Mouse (Mus musculus): ENCODE results near the gene Mthfd1.

Mthfd1 gene

DNA sequence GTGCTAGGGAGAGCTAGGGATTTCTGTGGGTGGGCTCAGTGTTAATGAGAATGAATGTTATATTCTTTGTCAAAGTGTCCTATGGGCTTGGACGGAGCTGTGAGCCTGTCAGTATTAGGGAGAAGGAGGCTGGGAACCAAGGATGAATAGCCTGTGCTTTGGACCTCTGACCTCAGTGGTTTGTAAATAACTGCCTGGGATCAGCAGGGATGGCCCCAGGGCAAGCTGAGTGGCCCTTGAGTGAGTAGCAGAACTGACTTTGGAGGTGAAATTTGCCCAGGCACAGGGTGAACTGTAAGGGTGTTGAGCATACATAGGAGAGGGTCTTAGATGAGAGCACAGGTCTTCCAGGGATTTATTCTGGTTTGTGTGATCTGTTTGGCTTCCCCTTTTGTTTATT is 8.8 kb downstream of the Mthfd1 start:
- DNase-seq (ENCODE audit: low read depth, low spot score), result no peak

DNA sequence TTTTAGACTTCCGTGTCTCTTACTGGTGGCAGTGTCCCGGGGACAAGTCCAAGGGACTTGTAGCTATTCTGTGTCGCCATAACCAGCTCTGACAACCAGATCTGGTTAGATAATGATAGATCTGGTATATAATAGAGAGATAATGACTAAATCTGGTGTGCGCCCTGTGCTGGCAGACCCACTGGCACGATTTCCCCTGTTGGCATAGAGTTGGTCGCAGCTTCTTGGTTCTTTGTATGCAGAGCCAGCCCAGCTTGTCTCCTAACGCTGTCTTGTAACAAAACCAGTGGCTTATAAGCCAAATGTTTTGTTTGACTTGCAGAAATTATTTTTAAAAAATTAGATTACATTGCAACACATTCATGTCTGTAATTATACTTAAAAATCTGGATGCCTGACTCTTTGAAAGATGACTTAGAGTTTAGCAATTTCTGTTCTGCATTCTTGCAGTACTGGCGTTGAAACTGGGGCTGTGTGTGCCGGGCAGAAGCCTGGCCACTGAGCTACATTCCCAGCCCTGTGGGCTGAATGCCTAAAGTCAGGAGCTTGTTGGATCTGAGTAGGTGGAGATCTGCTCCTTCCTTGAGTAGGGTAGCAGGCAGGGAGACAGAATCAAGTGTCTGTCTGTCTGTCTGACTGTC is 9.3 kb downstream of the Mthfd1 start:
- peak; percentile 78 for DNase-seq (ENCODE audit: low read depth, low spot score)

DNA sequence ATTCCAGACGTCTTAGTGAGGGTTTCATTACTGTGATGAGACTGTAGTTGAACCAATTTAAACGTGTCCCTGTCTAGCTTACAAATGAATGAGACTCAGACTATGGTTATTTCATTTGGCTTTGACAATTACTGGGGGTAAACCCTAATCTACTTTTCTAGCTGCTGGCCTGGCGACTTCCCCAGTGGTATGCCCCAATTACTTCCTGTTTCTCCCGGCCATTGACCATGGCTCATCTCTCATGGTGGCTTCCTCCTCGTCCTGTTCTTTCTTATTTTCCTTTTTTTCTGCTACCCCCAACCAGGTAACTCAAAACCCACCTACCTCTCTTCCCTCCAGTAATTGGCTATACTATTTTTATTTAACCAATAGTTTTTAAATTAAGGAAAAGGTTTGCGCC is 9.9 kb downstream of the Mthfd1 start:
- no peak for DNase-seq (ENCODE audit: low read depth, low spot score)

DNA sequence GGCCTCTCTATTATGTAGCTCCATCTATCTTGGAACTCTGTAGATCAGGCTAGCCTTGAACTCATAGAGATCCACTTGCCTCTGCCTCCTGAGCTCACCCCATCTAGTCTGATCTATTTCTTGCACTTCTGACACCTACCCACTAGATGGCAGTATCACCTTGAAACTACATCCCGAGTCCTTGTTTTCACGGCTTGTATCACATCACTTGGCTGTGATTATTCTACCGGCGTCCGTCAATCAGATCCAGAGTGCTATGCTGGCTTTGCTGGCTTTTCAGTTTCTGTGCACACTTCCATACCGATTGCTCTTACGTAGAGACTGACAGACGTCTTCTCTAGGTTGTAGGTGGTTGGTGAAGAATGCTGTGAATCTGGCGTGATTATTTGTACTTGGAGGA is 11.8 kb downstream of the Mthfd1 start:
- DNase-seq (ENCODE audit: low read depth, low spot score), result peak; percentile 85

DNA sequence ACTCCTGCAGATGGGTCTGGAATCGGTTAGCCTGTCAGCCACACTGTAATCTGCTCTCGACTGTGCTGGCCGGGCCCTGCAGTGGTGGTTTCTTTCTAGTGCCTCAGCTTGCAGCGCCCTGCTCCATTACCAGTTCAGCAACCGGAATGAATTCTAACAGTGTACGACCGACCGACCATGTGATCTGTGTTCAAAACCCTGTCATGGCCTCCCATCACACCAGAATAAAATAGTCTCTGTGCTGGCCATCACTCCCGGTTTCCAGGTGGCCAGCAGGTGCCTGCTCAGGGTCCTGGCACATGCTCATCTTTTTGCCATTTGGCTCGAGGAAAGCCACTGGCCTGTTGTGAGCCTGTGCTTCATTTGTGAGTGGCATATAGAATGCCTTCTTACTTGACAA is 13.6 kb downstream of the Mthfd1 start:
- DNase-seq (ENCODE audit: low read depth, low spot score), result peak; percentile 88

DNA sequence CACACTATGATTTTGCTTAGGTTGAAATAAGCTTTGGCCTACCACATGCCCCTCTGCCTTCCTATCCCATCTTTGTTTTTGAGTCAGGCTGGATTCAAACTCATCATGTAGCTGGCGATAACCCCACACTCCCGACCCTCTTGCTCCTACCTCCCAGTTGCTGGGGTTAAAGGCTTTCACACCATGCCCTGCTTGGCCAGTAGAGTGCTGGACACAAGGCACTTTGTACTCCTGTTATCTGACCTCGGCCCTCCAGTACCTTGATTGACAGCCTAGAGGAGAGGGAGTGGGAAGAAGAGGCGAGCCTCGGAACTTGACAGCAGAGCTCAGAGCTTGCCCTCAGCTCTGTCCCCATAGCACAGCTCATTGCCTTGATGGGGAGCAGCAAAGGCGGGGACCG is 14.1 kb downstream of the Mthfd1 start:
- DNase-seq (ENCODE audit: low read depth, low spot score), result no peak

DNA sequence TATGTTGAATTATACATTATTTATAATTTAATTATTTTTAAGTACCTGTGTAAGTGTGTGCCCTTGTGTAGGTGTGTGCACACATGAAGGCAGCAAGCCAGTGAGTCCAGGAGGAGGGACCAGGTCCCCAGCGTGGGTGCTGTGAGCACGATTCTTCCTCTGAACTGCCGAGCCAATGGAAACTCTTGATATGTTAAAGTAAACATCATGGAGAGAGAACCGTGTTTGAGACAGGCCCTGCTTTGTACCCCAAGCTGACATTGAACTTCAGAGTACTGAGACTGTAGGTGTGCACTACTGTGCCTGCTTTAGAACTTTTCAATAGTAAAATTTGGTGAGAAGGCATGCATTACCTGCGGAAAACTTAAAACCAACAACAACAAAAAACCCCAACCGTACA is 16.4 kb downstream of the Mthfd1 start:
- no peak for DNase-seq (ENCODE audit: low read depth, low spot score)

DNA sequence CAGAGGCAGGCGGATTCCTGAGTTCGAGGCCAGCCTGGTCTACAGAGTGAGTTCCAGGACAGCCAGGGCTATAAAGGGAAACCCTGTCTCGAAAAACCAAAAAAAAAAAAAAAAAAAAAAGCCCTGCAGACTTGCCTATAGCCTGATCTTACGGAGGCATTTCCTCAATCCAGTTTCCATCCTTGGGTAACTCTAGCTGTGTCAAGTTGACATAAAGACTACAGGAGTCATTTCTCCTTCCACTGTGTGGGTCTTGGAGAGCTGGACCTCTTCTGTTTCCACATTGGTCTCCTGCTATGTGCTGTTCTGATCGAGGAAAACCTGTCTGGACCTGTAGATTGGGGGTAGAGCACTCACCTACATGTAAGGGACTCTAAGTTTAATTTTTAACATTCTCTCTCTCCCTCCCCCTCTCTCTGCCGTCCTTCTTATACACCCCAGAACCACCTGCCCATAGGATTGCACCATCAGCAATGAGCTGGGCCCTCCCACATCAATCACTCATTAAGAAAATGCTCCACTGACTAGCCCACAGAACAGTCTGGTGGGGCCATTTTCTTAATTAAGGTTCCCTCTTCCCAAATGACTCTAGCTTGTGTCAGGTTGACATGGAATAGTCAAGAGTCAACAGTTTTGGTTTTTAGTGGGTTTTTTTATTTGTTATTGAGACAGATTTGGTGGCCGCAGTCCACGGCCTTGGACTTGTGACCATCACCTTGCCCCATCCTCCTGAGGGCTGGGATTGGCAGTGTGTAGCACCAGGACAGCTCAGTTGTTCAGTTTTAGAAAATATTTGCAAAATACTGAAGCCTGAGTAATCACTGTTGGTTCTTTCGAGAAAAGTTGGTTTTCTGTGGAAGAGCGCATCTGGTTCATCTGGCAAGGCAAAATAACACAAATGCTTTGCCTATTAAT is 17.8 kb downstream of the Mthfd1 start:
- peak; percentile 39 for DNase-seq (ENCODE audit: low read depth, low spot score)

DNA sequence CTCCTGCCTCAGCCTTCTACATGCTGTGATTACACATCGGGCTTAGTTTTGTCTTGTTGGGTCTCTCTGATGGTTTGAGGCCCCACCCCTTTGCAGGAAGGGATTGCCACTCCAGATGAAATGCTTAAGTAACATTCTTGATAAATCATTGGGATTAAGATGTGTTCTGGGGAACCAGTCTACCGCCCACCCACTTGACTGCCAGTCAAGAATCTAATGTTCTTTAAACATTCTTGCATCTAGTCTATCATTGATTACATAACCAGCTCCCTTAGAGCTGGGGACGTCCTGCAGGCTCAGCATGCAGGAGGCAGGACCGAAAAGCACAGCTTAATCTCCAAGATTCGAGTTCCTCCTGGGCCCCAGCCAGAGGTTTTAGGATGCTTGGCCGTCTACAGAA is 23.1 kb downstream of the Mthfd1 start:
- DNase-seq (ENCODE audit: low read depth, low spot score), result peak; percentile 36

DNA sequence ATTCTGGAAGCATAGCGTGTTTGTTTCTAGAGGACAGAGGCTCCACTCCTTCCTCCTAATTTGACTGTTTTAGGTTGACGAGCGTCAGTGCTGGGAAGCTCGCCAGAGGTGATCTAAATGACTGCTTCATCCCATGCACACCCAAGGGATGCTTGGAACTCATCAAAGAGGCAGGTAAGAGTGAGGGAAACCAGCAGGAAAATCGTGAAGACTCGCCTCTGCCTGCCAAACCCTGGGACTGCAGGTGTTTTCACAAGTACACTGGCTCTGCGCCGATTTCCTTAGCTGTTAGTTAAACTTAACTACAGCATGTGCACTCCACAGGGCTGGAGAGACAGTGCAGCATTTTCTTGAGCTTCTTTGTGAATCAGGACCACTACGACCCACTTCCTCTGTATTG is 25.5 kb downstream of the Mthfd1 start:
- DNase-seq (ENCODE audit: low read depth, low spot score), result peak; percentile 80

DNA sequence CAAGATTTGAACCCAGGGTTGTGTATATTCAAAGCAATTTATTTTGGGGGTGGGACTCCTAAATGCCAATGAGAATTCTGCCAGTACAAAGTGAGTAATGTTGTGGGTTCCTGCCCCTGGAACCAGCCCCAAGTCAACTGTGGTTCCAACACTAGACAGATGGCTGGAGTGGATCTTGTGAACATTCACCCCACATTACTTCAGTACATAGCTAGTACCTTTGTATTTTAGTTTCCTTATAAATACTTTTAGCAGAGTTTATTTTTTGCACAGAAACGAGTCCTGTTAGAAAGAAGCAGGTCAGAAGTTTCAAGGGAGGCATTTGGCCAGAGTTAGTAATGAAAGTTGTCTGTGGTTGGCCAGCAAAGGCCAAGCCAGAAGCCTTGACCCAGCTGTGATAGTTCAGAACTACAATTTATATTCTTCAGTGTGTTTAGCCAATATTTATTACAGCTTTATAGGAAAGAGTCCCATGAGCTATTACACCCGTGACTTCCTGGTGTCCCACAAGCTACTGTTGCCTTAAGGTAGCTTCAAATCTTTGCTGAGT is 26.1 kb downstream of the Mthfd1 start:
- DNase-seq (ENCODE audit: low read depth, low spot score), result no peak

DNA sequence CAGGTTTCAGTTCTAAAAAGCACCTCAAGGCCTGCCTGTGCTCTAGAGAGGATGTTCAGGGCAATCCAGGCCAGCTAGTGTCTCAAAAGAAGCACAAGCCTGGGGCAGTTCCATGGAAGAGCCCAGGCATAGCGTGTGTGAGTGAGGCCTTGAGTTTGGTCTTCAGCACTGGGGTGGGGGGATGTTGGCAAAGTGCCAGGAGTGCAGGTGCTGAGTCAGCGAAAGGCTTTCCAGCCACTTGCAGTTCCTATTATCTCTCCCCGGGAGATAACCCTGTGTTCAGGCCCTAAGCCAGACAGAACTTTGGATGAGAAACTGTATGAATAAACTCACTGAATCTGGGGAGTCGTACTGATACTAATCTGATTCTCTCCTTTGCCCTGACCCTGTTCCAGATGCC is 27.0 kb downstream of the Mthfd1 start:
- DNase-seq (ENCODE audit: low read depth, low spot score), result no peak

DNA sequence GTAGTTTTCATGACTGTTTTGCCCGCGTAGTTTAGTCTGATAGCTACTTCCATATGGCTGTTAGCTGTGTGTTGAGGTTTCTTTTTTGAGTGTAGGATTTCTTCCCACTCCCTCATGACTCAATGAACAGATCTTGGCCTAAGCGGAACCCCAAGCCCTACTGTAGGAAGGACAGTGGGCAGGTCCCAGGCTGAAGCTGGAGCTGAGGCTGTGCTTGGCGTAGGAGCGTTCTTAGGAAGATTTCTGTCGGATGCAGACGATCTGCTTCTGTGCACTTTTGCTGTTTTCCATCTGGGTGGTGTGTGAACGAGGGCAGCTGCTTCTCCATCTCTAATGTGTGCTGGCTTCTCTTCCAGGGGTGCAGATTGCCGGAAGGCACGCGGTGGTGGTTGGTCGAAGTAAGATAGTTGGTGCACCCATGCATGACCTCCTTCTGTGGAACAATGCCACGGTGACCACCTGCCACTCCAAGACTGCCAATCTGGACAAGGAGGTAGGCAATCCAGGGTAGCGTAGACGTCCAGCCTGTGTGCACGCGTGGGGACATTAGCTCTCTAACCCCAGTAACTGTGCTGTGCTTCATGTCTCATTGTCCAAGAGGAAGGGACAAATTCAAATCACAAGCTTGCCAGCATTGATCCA is 27.6 kb downstream of the Mthfd1 start:
- DNase-seq (ENCODE audit: low read depth, low spot score), result peak; percentile 82

DNA sequence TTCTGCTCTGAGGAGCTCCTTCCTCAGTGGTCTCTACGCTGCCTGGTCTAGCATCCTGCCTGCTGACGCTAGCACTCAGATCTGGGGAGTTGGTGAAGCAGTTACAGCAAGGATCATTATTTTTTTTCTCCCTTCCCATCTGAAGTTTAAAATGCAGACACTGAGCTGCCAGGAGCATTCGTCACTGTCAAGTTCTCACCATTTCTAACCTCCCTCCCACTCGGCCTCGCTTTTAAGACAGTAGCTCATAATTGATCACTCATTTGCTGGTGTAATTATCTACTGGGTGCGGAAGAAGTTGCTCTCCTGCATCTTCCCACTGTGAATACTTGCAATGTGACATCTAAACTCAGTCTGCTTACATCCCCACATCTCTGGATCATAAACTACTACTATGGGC is 30.3 kb downstream of the Mthfd1 start:
- DNase-seq (ENCODE audit: low read depth, low spot score), result peak; percentile 67

DNA sequence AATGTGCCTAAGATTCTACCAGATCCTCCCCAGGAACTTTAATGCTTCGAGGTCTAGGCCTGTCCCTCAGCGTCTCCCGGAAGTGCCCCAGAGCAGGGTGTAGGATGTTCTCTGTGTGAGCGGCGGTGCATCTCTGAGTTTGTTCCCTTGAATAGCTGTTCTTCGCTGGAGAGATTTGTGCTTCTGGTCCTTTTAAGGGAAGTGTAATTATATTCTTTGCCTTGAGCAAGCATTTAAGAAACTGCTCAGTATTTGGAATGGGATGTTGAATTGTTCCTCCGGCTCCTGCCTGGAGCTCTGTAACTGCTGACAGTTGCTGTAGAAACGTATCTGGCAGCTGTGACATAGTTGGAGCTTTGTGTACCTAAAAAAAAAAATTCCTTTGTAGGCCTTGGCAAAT is 32.9 kb downstream of the Mthfd1 start:
- peak; percentile 84 for DNase-seq (ENCODE audit: low read depth, low spot score)

DNA sequence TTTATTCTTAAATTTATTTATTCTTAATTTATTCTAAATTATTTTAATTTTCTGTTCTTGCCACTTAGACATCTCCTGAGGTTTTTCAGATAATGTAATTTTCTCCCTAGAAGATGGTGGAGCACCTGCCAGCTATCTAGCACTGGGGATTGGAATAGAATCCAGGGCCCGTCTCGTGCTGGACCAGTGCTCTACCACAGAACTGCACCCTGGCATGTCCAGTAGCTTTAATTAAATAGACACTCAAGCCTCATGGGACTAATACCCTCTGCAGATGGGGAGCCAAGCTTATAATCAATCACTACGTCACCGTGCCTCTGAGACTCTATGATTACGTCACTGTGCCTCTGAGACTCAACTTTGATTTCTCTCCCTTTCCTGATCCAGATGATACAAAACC is 33.4 kb downstream of the Mthfd1 start:
- DNase-seq (ENCODE audit: low read depth, low spot score), result no peak

DNA sequence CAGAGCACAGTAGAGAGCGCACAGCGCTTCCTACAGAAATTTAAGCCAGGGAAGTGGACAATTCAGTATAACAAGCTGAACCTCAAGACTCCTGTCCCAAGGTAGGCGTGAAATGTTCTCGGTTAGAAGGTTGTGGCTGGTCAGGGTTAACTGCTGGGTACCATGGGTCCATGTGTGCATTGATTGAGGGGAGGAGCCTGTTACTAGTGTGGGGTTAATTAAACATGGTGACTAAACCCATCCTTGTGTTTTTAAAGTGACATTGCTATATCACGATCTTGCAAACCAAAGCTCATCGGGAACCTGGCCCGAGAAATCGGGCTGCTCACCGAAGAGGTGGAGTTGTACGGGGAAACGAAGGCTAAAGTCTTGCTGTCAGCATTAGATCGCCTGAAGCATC is 34.3 kb downstream of the Mthfd1 start:
- DNase-seq (ENCODE audit: low read depth, low spot score), result no peak

DNA sequence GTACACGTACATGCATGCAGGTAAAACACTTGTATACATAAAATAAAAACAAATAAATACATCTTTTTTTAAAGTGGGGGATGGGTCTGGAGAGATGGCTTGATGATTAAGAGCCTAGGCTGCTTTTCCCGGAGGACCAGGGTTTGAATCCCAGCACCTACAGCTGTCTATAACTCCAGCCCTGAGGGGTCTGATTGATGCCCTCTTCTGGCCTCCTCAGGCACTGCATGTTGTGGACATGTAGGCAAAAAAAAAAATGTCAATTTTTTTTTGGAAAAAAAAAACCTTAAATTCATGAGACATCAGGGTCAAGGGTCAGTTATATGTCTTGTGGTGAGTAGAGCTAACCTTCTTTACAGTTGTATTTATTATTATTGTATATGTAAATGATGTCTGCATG is 35.2 kb downstream of the Mthfd1 start:
- DNase-seq (ENCODE audit: low read depth, low spot score), result no peak

DNA sequence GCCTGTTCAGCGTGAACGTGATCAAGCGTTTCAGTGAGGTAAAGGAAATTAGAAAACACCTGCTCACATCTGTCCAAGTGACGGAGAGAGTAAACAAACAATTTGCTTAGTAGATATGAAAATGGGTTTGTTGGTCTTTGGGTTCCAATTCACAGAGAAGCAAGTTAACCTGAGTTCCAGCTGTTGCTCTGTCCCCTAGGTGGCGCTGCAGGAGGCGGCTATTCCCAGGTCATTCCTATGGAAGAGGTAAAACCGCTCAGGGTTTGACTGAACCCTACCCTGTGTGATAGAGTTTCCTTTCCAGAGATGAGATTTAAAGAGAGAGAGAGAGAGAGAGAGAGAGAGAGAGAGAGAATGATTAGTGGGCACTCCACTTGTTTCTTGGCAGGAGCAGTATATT is 38.1 kb downstream of the Mthfd1 start:
- DNase-seq (ENCODE audit: low read depth, low spot score), result peak; percentile 81

DNA sequence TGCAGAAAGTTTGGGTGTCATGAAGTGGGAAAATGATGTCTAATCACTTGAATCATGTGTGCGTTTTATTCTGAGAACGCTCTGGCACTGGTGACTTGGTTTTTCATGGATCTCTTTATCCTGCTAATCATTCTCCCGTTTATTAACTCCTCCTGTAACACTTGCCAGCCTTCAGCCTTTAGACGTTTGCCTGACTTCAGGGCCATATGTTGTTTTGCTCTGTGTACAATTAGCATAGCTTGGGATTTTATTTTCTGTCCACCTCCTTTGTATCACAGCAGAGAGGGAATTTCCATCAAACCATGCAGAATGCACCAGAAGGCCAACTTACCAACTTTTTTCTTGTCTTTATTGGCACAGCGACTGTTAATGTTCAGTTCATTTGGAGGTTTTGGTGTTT is 42.7 kb downstream of the Mthfd1 start:
- no peak for DNase-seq (ENCODE audit: low read depth, low spot score)

DNA sequence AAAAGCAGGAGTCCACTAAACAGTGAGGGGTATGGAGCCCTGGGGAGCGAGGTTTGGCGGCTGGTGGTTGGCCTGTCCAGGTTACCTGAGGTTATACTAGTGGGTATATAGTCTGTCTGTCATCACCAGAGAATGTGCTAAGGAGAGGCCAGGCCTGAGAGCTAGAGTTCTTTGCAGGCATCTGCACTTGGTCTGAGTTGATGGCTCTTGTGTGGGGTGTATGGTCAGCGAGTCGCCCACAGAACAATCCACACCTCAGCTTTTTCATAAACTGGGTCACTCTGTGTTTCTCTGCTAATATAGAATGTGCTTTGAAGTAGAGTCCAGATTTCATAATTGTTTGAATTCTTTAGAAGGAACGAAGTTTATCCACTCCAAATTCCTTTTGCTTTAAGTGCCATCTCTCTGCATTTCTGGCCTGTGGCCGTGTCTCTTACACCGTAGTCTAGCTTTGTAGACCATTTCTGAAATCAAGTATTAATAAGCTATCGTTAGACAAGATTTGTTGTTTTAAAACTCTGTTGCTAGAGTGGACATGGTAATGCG is 44.3 kb downstream of the Mthfd1 start:
- no peak for DNase-seq (ENCODE audit: low read depth, low spot score)

DNA sequence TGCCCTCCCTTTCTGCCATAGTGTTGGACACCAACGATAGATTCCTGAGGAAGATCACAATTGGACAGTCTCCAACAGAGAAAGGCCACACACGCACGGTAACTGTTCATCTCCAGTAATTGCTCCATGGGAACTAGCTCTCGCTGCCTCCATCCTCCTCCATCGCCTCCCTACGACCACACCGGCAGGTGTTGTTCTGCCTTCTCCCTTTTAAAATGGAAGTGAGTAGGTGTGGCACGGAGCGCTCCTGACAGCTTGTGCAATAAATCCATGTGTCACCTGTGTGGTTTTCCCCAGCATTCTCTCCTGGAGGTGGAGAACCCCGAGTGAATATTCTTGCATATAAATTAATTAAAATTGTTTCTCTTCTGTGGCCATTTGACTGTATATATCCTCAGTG is 45.3 kb downstream of the Mthfd1 start:
- peak; percentile 76 for DNase-seq (ENCODE audit: low read depth, low spot score)

Data from brain, adult 2 months (tissue).